Mouse (Mus musculus) kidney, embryonic 15.5 days (tissue): Measurements from ENCODE around the gene Aph1c. TPM values are rescaled to one million over a fixed set of nuclear protein-coding genes. Genes with fewer than 3 reads are reported as not detected.

Experiments
- ATAC-seq: fragments of 200-750 bp; cut with Nextera tagmentation; replicated peaks from 2 replicates; pipeline ENCODE4 v1.8.0; 2017; ENCODE audit warnings: moderate TSS enrichment; ENCODE audit not compliant: low FRiP score
- H3K27ac ChIP-seq: fragments of 300-500 bp; sonication (generic); 2 replicates; pipeline ENCODE4 v1.5.1; 2015; ENCODE audit warnings: mild to moderate bottlenecking, inconsistent platforms
- H3K27me3 ChIP-seq: fragments of 300-500 bp; sonication (generic); 2 replicates; pipeline ENCODE4 v1.6.1; 2015; ENCODE audit warnings: inconsistent platforms
- H3K36me3 ChIP-seq: fragments of 300-500 bp; sonication (generic); 2 replicates; pipeline ENCODE4 v1.6.1; 2015; ENCODE audit warnings: inconsistent platforms
- H3K4me1 ChIP-seq: fragments of 300-500 bp; sonication (generic); 2 replicates; pipeline ENCODE4 v1.6.1; 2015; ENCODE audit warnings: inconsistent platforms
- H3K4me2 ChIP-seq: fragments of 300-500 bp; sonication (generic); 2 replicates; pipeline ENCODE4 v1.6.1; 2015; ENCODE audit warnings: moderate library complexity, mild to moderate bottlenecking, inconsistent platforms
- H3K4me3 ChIP-seq: fragments of 300-500 bp; sonication (generic); replicated peaks from 2 replicates; pipeline ENCODE4 v1.5.1; 2015; ENCODE audit warnings: mild to moderate bottlenecking, inconsistent platforms
- H3K9ac ChIP-seq: fragments of 300-500 bp; sonication (generic); 2 replicates; pipeline ENCODE4 v1.6.1; 2015; ENCODE audit warnings: mild to moderate bottlenecking, inconsistent platforms
- H3K9me3 ChIP-seq: fragments of 300-500 bp; sonication (generic); replicated peaks from 2 replicates; pipeline ENCODE4 v1.6.1; 2016; ENCODE audit warnings: inconsistent platforms
- WGBS: fragments of 180-500 bp; shearing (Covaris S2); methylation state at CpG from one replicate; pipeline ENCODE4 v1.1.7; 2015; ENCODE audit warnings: mixed read lengths; 5-methylcytosine and 5-hydroxymethylcytosine counted together
- polyA plus RNA-seq: library from polyadenylated mRNA; unstranded; fragments of >200 nt; fragmentation: Nextera tagmentation; extraction: Ambion mirVana; gene quantifications from 2 replicates; pipeline ENCODE4 v1.2.1, GENCODE M21; 2015

Gene Aph1c
- polyA plus RNA-seq, 1 experiment from 2014 or later: 7.2 TPM

DNA sequence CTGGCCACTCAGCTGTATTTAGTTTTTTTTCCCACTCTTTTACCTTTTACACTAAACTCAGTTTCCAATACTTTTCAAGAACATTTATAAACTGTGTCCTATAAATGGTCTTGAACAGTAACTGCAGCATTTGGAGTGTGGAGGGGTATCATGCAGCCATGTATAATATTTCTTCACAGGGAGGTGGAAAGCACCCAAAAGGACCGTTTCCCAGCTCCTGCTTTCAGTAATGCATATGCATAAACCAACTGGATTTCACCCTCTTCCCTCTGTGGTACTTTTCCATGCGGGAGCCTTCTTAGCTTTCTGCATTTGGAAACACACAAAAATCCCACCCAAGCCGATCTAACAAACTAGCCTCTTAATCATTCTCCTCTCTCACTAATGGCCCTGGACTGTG is 30.2 kb upstream of the Aph1c start:
- ATAC-seq: no peak
- H3K27me3 ChIP-seq: no peaks in the 10 kb centered on the region
- peaks cover 6% of the 10 kb centered on the region for H3K36me3 ChIP-seq
- H3K4me3 ChIP-seq: no peak overlapping the region
- H3K4me2 ChIP-seq: no peak overlapping the region
- peaks cover 23% of the 10 kb centered on the region for H3K4me1 ChIP-seq
- 53% methylated on average over 3 of the region's 3 CpGs for WGBS
- H3K9me3 ChIP-seq: no peaks in the 10 kb centered on the region
- H3K27ac ChIP-seq: 0 out of 2 replicates have a peak overlapping the region, but pooled peaks have one; percentile 22
- H3K9ac ChIP-seq: no peak overlapping the region

DNA sequence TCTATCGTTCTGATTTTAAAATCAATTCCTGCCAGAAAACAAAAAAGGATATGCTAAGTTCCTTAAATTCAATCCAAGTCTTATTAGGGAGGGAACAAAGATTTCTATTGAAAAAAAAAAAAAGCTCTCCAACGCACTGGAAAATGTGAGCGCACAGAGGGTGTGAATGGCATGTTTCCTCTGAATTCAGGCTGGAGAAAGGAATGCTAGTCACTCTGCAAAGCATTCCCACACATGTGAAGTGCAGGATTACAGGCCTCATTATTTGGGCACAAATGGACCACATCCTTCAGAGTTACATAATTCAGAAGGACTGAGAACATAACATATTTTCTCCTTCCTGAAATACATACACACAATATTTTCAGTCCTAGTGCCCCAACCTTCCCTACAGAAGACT is 28.9 kb upstream of the Aph1c start:
- 85% methylated on average over 3 of the region's 3 CpGs for WGBS
- Histone ChIP-seq H3K36me3 (peaks cover 14% of the 10 kb centered on the region), H3K9me3 (no peaks in the 10 kb centered on the region), H3K4me3 (no peak overlapping the region), H3K4me2 (no peak overlapping the region), H3K4me1 (peaks cover 23% of the 10 kb centered on the region), H3K9ac (no peak overlapping the region), H3K27me3 (no peaks in the 10 kb centered on the region), H3K27ac (no peak overlapping the region)
- ATAC-seq: no peak

GRCm38 (mm10) chr9:66862202-66862601 is 27.7 kb upstream of the Aph1c start:
- Histone ChIP-seq H3K9ac (no peak overlapping the region), H3K4me1 (peaks cover 23% of the 10 kb centered on the region), H3K4me3 (no peak overlapping the region), H3K27ac (no peak overlapping the region), H3K27me3 (no peaks in the 10 kb centered on the region), H3K36me3 (peaks cover 14% of the 10 kb centered on the region), H3K9me3 (no peaks in the 10 kb centered on the region), H3K4me2 (no peak overlapping the region)
- WGBS: 81% methylated on average over 4 of the region's 4 CpGs
- no peak for ATAC-seq

- Histone ChIP-seq H3K27me3 (no peaks in the 10 kb centered on the region), H3K27ac (peak overlapping the region; percentile 33), H3K9ac (no peak overlapping the region), H3K4me2 (no peak overlapping the region), H3K9me3 (no peaks in the 10 kb centered on the region), H3K36me3 (peaks cover 14% of the 10 kb centered on the region), H3K4me1 (peaks cover 23% of the 10 kb centered on the region), H3K4me3 (no peak overlapping the region)
- ATAC-seq: no peak
- 72% methylated on average over 5 of the region's 5 CpGs for WGBS
These were observed 26.7 kb upstream of the Aph1c start for GRCm38 (mm10) chr9:66861104-66861767.

DNA sequence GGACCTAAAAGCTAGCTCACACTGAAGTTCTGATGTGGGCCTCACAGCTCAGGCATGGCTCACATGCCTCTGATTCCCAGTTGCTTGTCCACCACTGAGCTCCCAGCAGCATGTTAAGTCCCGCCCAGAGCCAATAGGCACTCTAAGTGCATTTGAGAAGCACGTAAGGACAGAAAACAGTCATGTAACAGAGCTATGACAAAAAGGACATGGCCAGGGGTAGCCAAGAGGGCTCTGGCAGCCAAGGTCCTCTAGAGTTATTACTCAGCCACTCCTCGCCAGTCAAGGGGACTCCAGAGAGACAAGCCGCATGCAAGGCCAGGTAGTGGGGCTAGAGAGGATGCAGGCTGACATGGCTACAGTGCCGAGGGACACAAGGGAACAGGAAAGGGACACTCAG is 25.0 kb upstream of the Aph1c start:
- H3K4me2 ChIP-seq: no peak overlapping the region
- peaks cover 14% of the 10 kb centered on the region for H3K36me3 ChIP-seq
- WGBS: 92% methylated on average over 5 of the region's 5 CpGs
- no peak overlapping the region for H3K9ac ChIP-seq
- no peaks in the 10 kb centered on the region for H3K9me3 ChIP-seq
- H3K27me3 ChIP-seq: no peaks in the 10 kb centered on the region
- H3K4me3 ChIP-seq: no peak overlapping the region
- no peak overlapping the region for H3K27ac ChIP-seq
- ATAC-seq: no peak
- peaks cover 25% of the 10 kb centered on the region for H3K4me1 ChIP-seq

- no peaks in the 10 kb centered on the region for H3K27me3 ChIP-seq
- peaks cover 24% of the 10 kb centered on the region for H3K36me3 ChIP-seq
- no peak overlapping the region for H3K9ac ChIP-seq
- H3K4me3 ChIP-seq: no peak overlapping the region
- H3K27ac ChIP-seq: 0 out of 2 replicates have a peak overlapping the region, but pooled peaks have one; percentile 13
- H3K4me1 ChIP-seq: peaks cover 16% of the 10 kb centered on the region
- no peak overlapping the region for H3K4me2 ChIP-seq
- WGBS: 17% methylated on average over 7 of the region's 7 CpGs
- no peaks in the 10 kb centered on the region for H3K9me3 ChIP-seq
- no peak for ATAC-seq
These were observed 21.3 kb upstream of the Aph1c start for GRCm38 (mm10) chr9:66855865-66856264.

DNA sequence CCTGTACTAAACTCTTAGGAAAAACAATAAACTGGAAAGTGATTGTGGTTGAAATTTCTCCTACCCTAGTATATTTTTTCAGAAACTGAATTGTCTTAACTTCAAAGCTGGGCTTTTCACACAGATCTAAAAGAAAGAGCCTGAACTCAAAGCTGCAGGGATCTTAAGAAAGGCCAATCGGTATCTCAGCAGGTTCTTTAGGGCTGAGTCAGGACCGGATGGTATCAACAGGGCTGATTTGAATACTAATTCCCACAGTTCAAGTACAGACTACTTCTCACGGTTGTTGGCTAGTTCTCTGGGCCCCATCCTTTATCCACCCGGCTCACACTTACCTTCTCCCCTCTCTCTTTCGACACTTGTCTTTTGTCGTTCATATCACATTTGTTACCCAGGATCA is 18.1 kb upstream of the Aph1c start:
- Histone ChIP-seq H3K9ac (no peak overlapping the region), H3K9me3 (no peaks in the 10 kb centered on the region), H3K4me1 (peaks cover 11% of the 10 kb centered on the region), H3K4me2 (no peak overlapping the region), H3K27me3 (no peaks in the 10 kb centered on the region), H3K4me3 (no peak overlapping the region), H3K36me3 (peaks cover 21% of the 10 kb centered on the region), H3K27ac (no peak overlapping the region)
- WGBS: 62% methylated on average over 6 of the region's 6 CpGs
- no peak for ATAC-seq

DNA sequence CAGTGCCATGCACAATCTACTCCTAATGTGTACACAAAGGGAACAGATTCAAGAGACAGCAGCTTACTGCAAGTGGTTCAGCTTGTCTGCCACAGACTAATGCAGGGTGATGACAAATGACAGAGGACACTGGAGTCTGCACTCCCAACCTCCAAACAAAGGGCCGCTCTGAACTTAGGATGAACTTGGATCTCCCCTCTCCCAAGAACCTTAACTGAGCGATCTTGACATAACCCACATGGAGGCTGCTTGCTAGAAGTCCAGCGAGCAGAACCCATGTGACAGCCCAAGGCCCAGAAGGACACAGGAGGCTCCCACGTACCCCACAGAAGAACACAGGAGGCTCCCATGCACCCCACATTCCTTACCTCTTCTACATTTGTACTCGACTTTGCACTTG is 16.4 kb upstream of the Aph1c start:
- H3K4me2 ChIP-seq: no peak overlapping the region
- peaks cover 37% of the 10 kb centered on the region for H3K36me3 ChIP-seq
- no peak overlapping the region for H3K4me3 ChIP-seq
- no peaks in the 10 kb centered on the region for H3K27me3 ChIP-seq
- no peaks in the 10 kb centered on the region for H3K9me3 ChIP-seq
- H3K9ac ChIP-seq: no peak overlapping the region
- WGBS: 57% methylated on average over 5 of the region's 5 CpGs
- H3K4me1 ChIP-seq: peaks cover 8% of the 10 kb centered on the region
- H3K27ac ChIP-seq: no peak overlapping the region
- ATAC-seq: no peak

DNA sequence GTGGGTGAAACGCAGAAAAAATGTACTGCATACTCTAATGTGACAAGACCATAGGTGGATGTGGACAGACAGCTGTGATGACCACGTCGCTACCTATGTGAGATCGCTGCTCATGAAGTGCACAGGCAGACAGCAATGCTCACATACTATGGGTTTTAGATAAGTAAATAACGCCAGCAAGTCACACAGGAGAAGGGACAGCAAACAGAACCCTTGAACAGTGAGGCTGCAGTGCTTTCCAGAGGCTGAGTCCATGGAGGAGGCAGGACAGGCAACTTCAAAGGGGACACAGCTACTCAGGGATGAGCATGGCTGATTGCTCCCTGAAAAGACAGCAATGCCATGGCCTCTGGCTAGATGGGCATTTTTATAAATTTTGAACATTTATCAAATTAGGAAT is 12.3 kb upstream of the Aph1c start:
- Histone ChIP-seq H3K4me3 (no peak overlapping the region), H3K4me2 (no peak overlapping the region), H3K9ac (no peak overlapping the region), H3K9me3 (no peaks in the 10 kb centered on the region), H3K4me1 (no peaks in the 10 kb centered on the region), H3K27me3 (no peaks in the 10 kb centered on the region), H3K27ac (no peak overlapping the region), H3K36me3 (peaks cover 36% of the 10 kb centered on the region)
- no peak for ATAC-seq
- WGBS: 96% methylated on average over 5 of the region's 5 CpGs

GRCm38 (mm10) chr9:66835097-66835480 is 563 bp upstream of the Aph1c start:
- H3K36me3 ChIP-seq: no peaks in the 10 kb centered on the region; the same call in 1 of the 2 replicates
- H3K4me2 ChIP-seq: peak overlapping the region; percentile 96
- under 1% methylated on average over 24 of the region's 24 CpGs for WGBS
- H3K9me3 ChIP-seq: no peaks in the 10 kb centered on the region
- peak overlapping the region; percentile 46 for H3K9ac ChIP-seq
- peak overlapping the region; percentile 78 for H3K4me3 ChIP-seq
- peak overlapping the region; percentile 33; the same call in 1 of the 2 replicates for H3K27ac ChIP-seq
- H3K27me3 ChIP-seq: peaks cover 5% of the 10 kb centered on the region; the same call in 1 of the 2 replicates
- peak; percentile 72 for ATAC-seq
- H3K4me1 ChIP-seq: peaks cover 18% of the 10 kb centered on the region

GRCm38 (mm10) chr9:66833851-66834250 is 675 bp downstream of the Aph1c start:
- Histone ChIP-seq H3K9ac (peak overlapping the region; percentile 50; the same call in 1 of the 2 replicates), H3K9me3 (no peaks in the 10 kb centered on the region), H3K4me3 (peak overlapping the region; percentile 78), H3K4me1 (peaks cover 18% of the 10 kb centered on the region), H3K4me2 (peak overlapping the region; percentile 96), H3K27ac (peak overlapping the region; percentile 71; the same call in 1 of the 2 replicates), H3K36me3 (no peaks in the 10 kb centered on the region), H3K27me3 (peaks cover 5% of the 10 kb centered on the region; the same call in 1 of the 2 replicates)
- ATAC-seq: no peak
- WGBS: 19% methylated on average over 7 of the region's 7 CpGs

DNA sequence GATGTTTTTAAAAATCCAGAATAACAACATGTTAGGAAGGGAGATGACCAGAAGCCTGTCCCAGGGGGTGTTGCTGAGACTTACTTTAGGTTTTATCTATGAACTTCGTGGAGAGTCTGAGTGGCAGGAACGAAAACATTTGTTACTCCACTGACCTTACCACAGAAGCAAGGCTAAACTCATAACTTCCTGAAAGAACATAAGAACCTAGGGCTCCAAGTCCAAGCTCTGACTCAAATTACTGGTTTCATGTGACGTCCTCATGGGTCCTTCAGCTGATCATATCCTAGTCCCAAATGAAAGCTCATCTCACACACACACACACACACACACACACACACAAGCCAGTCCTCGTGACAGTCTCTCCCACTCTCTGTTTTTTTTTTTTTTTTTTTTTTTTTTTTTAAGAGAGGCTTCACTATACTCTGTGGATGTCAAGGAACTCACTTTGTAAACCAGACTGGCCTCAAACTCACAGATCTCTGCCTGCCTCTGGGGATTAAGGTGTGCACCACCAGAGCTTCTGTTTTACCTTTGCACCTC is 2.1 kb downstream of the Aph1c start:
- H3K9me3 ChIP-seq: no peaks in the 10 kb centered on the region
- H3K27me3 ChIP-seq: peaks cover 5% of the 10 kb centered on the region; the same call in 1 of the 2 replicates
- no peak overlapping the region for H3K27ac ChIP-seq
- no peak overlapping the region for H3K4me3 ChIP-seq
- H3K9ac ChIP-seq: no peak overlapping the region
- H3K4me1 ChIP-seq: peaks cover 18% of the 10 kb centered on the region
- ATAC-seq: no peak
- WGBS: 32% methylated on average over 4 of the region's 4 CpGs
- H3K4me2 ChIP-seq: no peak overlapping the region
- H3K36me3 ChIP-seq: no peaks in the 10 kb centered on the region
